In the genomic region with DNA sequence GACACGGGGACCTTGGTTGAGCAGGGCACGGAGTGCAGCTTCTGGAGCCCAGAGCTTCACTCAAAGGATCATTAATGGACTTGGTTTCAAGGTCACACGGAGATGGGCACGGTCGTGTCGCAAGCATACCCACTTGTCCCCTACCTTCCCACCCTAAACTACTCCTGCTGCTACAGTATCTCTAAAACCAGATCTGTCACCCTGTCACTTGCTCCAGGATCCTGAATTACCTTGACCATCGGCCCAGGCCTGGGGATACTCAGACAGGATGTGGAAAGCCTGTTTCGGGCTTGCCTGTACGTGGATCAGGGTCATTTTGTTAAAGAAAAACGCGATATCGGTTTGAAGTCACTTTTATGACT, we compare ENCODE assay signal across 13 mouse cellular contexts. TPM values are rescaled to one million over a fixed set of nuclear protein-coding genes. Genes with fewer than 3 reads are reported as not detected.
A peak's percentile ranks its signal among the peaks of the same experiment; 100 is the strongest.
DNase-seq lines count a peak whose midpoint lies in the region; ATAC-seq lines count a peak whose summit lies in the region.
"Had no signal": no experiment of that assay in that cellular context is flagged by ENCODE, and none has a peak within 500 bp of the region (broad histone marks: within the 10 kb centered on the region; RNA-seq: fewer than 3 reads in every experiment).

No protein-coding gene starts in this region.

- ATAC-seq in lung, embryonic 16.5 days (ENCODE audit: low read depth): no peak
- no peak for ATAC-seq in limb, embryonic 11.5 days (ENCODE audit: insufficient number of reproducible peaks, low FRiP score, low TSS enrichment, low read depth)
- ATAC-seq in stomach, embryonic 14.5 days (ENCODE audit: insufficient number of reproducible peaks, insufficient read depth, low FRiP score, low read depth): no peak
- no peak for ATAC-seq in midbrain, embryonic 11.5 days (ENCODE audit: low FRiP score)
- ATAC-seq: liver, postnatal 0 days had no signal

- H3K4me1 ChIP-seq in lung, embryonic 16.5 days (replicated peaks; ENCODE audit: control insufficient read depth, insufficient read depth, low read length): no peaks in the 10 kb centered on the region; the same call in 1 of the 2 replicates
- peaks cover 62% of the 10 kb centered on the region for H3K4me1 ChIP-seq in limb, embryonic 11.5 days (ENCODE audit: control insufficient read depth, insufficient read depth, low read length)
- H3K4me1 ChIP-seq in stomach, embryonic 14.5 days (ENCODE audit: control insufficient read depth, insufficient read depth, low read length): peaks cover 3% of the 10 kb centered on the region; the same call in 1 of the 2 replicates
- H3K4me1 ChIP-seq in midbrain, embryonic 11.5 days (ENCODE audit: control insufficient read depth, insufficient read depth, low read length): no peaks in the 10 kb centered on the region; the same call in 1 of the 2 replicates

- no peaks in the 10 kb centered on the region for H3K36me3 ChIP-seq in lung, embryonic 16.5 days (ENCODE audit: control insufficient read depth, insufficient read depth, low read length)
- peaks cover 2% of the 10 kb centered on the region; the same call in 1 of the 2 replicates for H3K36me3 ChIP-seq in limb, embryonic 11.5 days (ENCODE audit: control insufficient read depth, insufficient read depth, low read length)
- no peaks in the 10 kb centered on the region for H3K36me3 ChIP-seq in stomach, embryonic 14.5 days (ENCODE audit: control insufficient read depth, insufficient read depth, low read length)
- no peaks in the 10 kb centered on the region for H3K36me3 ChIP-seq in midbrain, embryonic 11.5 days (ENCODE audit: control insufficient read depth, insufficient read depth, low read length)
- H3K36me3 ChIP-seq: heart, embryonic 12.5 days had no signal

- DNase-seq in adrenal gland, postnatal 14 days: peak; percentile 34
- DNase-seq in adrenal gland, adult 8-10 months: no peak
- no peak for DNase-seq in lung, postnatal 36 days
- DNase-seq in limb, embryonic 11.5 days (ENCODE audit: low spot score): no peak
- DNase-seq in urinary bladder, postnatal 36 days (ENCODE audit: low spot score in 2 of 2): no peak
- DNase-seq in midbrain, embryonic 11.5 days (ENCODE audit: low spot score, missing footprints): no peak

- H3K27me3 ChIP-seq in lung, embryonic 16.5 days (ENCODE audit: control insufficient read depth, insufficient read depth, low read depth, low read length): peaks cover 64% of the 10 kb centered on the region
- H3K27me3 ChIP-seq in limb, embryonic 11.5 days (ENCODE audit: control insufficient read depth, insufficient read depth, low read length): no peaks in the 10 kb centered on the region
- H3K27me3 ChIP-seq in stomach, embryonic 14.5 days (ENCODE audit: control insufficient read depth, insufficient read depth, low read length): peaks cover 24% of the 10 kb centered on the region
- peaks cover 100% of the 10 kb centered on the region for H3K27me3 ChIP-seq in midbrain, embryonic 11.5 days (ENCODE audit: control insufficient read depth, insufficient read depth, low read length)

- 37% methylated on average over 12 of the region's 12 CpGs for WGBS in lung, embryonic 16.5 days
- 2% methylated on average over 12 of the region's 12 CpGs for WGBS in limb, embryonic 11.5 days
- WGBS in stomach, embryonic 14.5 days: 23% methylated on average over 12 of the region's 12 CpGs
- WGBS in midbrain, embryonic 11.5 days: 7% methylated on average over 12 of the region's 12 CpGs

- H3K9me3 ChIP-seq in lung, embryonic 16.5 days (ENCODE audit: control insufficient read depth, low read length): no peaks in the 10 kb centered on the region
- no peaks in the 10 kb centered on the region for H3K9me3 ChIP-seq in limb, embryonic 11.5 days (ENCODE audit: control insufficient read depth, low read length)
- H3K9me3 ChIP-seq in stomach, embryonic 14.5 days (ENCODE audit: control insufficient read depth, low read depth, low read length): no peaks in the 10 kb centered on the region
- no peaks in the 10 kb centered on the region for H3K9me3 ChIP-seq in midbrain, embryonic 11.5 days (ENCODE audit: control insufficient read depth, low read length)
- H3K9me3 ChIP-seq: heart, embryonic 12.5 days had no signal

- peak overlapping the region; percentile 47 for H3K4me3 ChIP-seq in lung, embryonic 16.5 days (ENCODE audit: low read length)
- H3K4me3 ChIP-seq in limb, embryonic 11.5 days (ENCODE audit: low read depth, low read length): peak overlapping the region; percentile 70
- H3K4me3 ChIP-seq in stomach, embryonic 14.5 days (ENCODE audit: low read depth, low read length): peak overlapping the region; percentile 47
- H3K4me3 ChIP-seq in midbrain, embryonic 11.5 days (ENCODE audit: low read depth, low read length): no peak overlapping the region
- H3K4me3 ChIP-seq: erythroblast, embryonic 14.5 days; heart, embryonic 12.5 days had no signal

- no peak overlapping the region for H3K27ac ChIP-seq in lung, embryonic 16.5 days (ENCODE audit: low read length)
- H3K27ac ChIP-seq in limb, embryonic 11.5 days (replicated peaks; ENCODE audit: low read depth, low read length): no peak overlapping the region
- peak overlapping the region; percentile 71; the same call in 1 of the 2 replicates for H3K27ac ChIP-seq in stomach, embryonic 14.5 days (ENCODE audit: low read length)
- no peak overlapping the region for H3K27ac ChIP-seq in midbrain, embryonic 11.5 days (ENCODE audit: low read depth, low read length)

- H3K4me2 ChIP-seq in lung, embryonic 16.5 days (ENCODE audit: low read depth, low read length): peak overlapping the region; percentile 62
- H3K4me2 ChIP-seq in limb, embryonic 11.5 days (ENCODE audit: low read depth, severe bottlenecking): peak overlapping the region; percentile 95
- peak overlapping the region; percentile 78 for H3K4me2 ChIP-seq in stomach, embryonic 14.5 days (replicated peaks; ENCODE audit: low read depth, low read length)
- H3K4me2 ChIP-seq in midbrain, embryonic 11.5 days: no peak overlapping the region

- H3K9ac ChIP-seq in lung, embryonic 16.5 days (ENCODE audit: low read length): peak overlapping the region; percentile 4; the same call in 1 of the 2 replicates
- H3K9ac ChIP-seq in limb, embryonic 11.5 days (ENCODE audit: low read length): peak overlapping the region; percentile 74
- H3K9ac ChIP-seq in stomach, embryonic 14.5 days (replicated peaks; ENCODE audit: low read depth, low read length): peak overlapping the region; percentile 18
- no peak overlapping the region for H3K9ac ChIP-seq in midbrain, embryonic 11.5 days (ENCODE audit: low read length)
- H3K9ac ChIP-seq: heart, embryonic 12.5 days; liver, postnatal 0 days had no signal

RNA-seq across cellular contexts. Expression of gene Hoxa6, which starts 1.1 kb away (rescaled TPM):
- total RNA-seq in adrenal gland, postnatal 14 days (2021): 3.7 and 5.9 TPM in 2 replicates
- 1 to 10 TPM; 3.6 to 9.5 (median 5.2) TPM for total RNA-seq in adrenal gland, adult 8-10 months (2022)
- polyA plus RNA-seq in lung, embryonic 16.5 days (2015; fragmentation: Nextera tagmentation; extraction: Ambion mirVana): 2.0 and 2.2 TPM in 2 replicates
- 3.5 and 4.6 TPM in 2 replicates for polyA plus RNA-seq in limb, embryonic 11.5 days (2014; fragmentation: Nextera tagmentation; extraction: Ambion mirVana)
- polyA plus RNA-seq in stomach, embryonic 14.5 days (2014; fragmentation: Nextera tagmentation; extraction: Ambion mirVana): 3.4 TPM in 2 replicates
- polyA plus RNA-seq in midbrain, embryonic 11.5 days (2014; fragmentation: Nextera tagmentation; extraction: Ambion mirVana): not detected in 2 replicates
- total RNA-seq: left cerebral cortex, adult 18-20 months had no signal
- polyA plus RNA-seq: erythroblast, embryonic 14.5 days; frontal cortex, adult 2 months; heart, embryonic 12.5 days; liver, postnatal 0 days had no signal

RNA-seq across cellular contexts. Expression of gene Hoxa3, which starts 3.5 kb away (rescaled TPM):
- 6.9 and 10.5 TPM in 2 replicates for total RNA-seq in adrenal gland, postnatal 14 days (2021)
- 1 to 10 TPM; 2.9 to 9.8 (median 6.8) TPM for total RNA-seq in adrenal gland, adult 8-10 months (2022)
- polyA plus RNA-seq in lung, embryonic 16.5 days (2015; fragmentation: Nextera tagmentation; extraction: Ambion mirVana): 6.6 and 7.6 TPM in 2 replicates
- 5.6 and 6.2 TPM in 2 replicates for polyA plus RNA-seq in limb, embryonic 11.5 days (2014; fragmentation: Nextera tagmentation; extraction: Ambion mirVana)
- polyA plus RNA-seq in stomach, embryonic 14.5 days (2014; fragmentation: Nextera tagmentation; extraction: Ambion mirVana): 15.5 and 16.0 TPM in 2 replicates
- 0.11 TPM in 1 of 2 replicates, not detected in the other for polyA plus RNA-seq in midbrain, embryonic 11.5 days (2014; fragmentation: Nextera tagmentation; extraction: Ambion mirVana)
- total RNA-seq: left cerebral cortex, adult 18-20 months had no signal
- polyA plus RNA-seq: erythroblast, embryonic 14.5 days; frontal cortex, adult 2 months had no signal

RNA-seq across cellular contexts. Expression of gene Gm28308, which starts 3.5 kb away (rescaled TPM):
- 1.3 and 1.4 TPM in 2 replicates for total RNA-seq in adrenal gland, postnatal 14 days (2021)
- total RNA-seq in adrenal gland, adult 8-10 months (2022): 1 to 10 TPM in 2 of 4 experiments, under 1 TPM in 2; 0.49 to 2.8 (median 1.4) TPM
- polyA plus RNA-seq in lung, embryonic 16.5 days (2015; fragmentation: Nextera tagmentation; extraction: Ambion mirVana): not detected in 2 replicates
- polyA plus RNA-seq in limb, embryonic 11.5 days (2014; fragmentation: Nextera tagmentation; extraction: Ambion mirVana): 1.1 and 1.3 TPM in 2 replicates
- polyA plus RNA-seq in stomach, embryonic 14.5 days (2014; fragmentation: Nextera tagmentation; extraction: Ambion mirVana): not detected in 2 replicates
- polyA plus RNA-seq in midbrain, embryonic 11.5 days (2014; fragmentation: Nextera tagmentation; extraction: Ambion mirVana): not detected in 2 replicates
- total RNA-seq: left cerebral cortex, adult 18-20 months had no signal
- polyA plus RNA-seq: erythroblast, embryonic 14.5 days; frontal cortex, adult 2 months; heart, embryonic 12.5 days; liver, postnatal 0 days had no signal

RNA-seq across cellular contexts. Expression of gene Hoxa5, which starts 5.3 kb away (rescaled TPM):
- total RNA-seq in adrenal gland, postnatal 14 days (2021): 25.8 and 26.3 TPM in 2 replicates
- 10 to 100 TPM; 10.8 to 15.6 (median 13.3) TPM for total RNA-seq in adrenal gland, adult 8-10 months (2022)
- polyA plus RNA-seq in lung, embryonic 16.5 days (2015; fragmentation: Nextera tagmentation; extraction: Ambion mirVana): 32.3 and 36.3 TPM in 2 replicates
- 11.0 and 11.3 TPM in 2 replicates for polyA plus RNA-seq in limb, embryonic 11.5 days (2014; fragmentation: Nextera tagmentation; extraction: Ambion mirVana)
- polyA plus RNA-seq in stomach, embryonic 14.5 days (2014; fragmentation: Nextera tagmentation; extraction: Ambion mirVana): 24.4 and 27.1 TPM in 2 replicates
- polyA plus RNA-seq in midbrain, embryonic 11.5 days (2014; fragmentation: Nextera tagmentation; extraction: Ambion mirVana): not detected in 2 replicates
- total RNA-seq: left cerebral cortex, adult 18-20 months had no signal
- polyA plus RNA-seq: erythroblast, embryonic 14.5 days; frontal cortex, adult 2 months had no signal

RNA-seq across cellular contexts. Expression of gene Hoxa7, which starts 12.0 kb away (rescaled TPM):
- total RNA-seq in adrenal gland, postnatal 14 days (2021): 20.9 and 22.2 TPM in 2 replicates
- total RNA-seq in adrenal gland, adult 8-10 months (2022): 10 to 100 TPM; 12.9 to 27.9 (median 19.1) TPM
- 5.8 and 6.9 TPM in 2 replicates for polyA plus RNA-seq in lung, embryonic 16.5 days (2015; fragmentation: Nextera tagmentation; extraction: Ambion mirVana)
- polyA plus RNA-seq in limb, embryonic 11.5 days (2014; fragmentation: Nextera tagmentation; extraction: Ambion mirVana): 14.7 and 16.2 TPM in 2 replicates
- 13.7 and 13.9 TPM in 2 replicates for polyA plus RNA-seq in stomach, embryonic 14.5 days (2014; fragmentation: Nextera tagmentation; extraction: Ambion mirVana)
- 0.14 TPM in 1 of 2 replicates, not detected in the other for polyA plus RNA-seq in midbrain, embryonic 11.5 days (2014; fragmentation: Nextera tagmentation; extraction: Ambion mirVana)
- total RNA-seq: left cerebral cortex, adult 18-20 months had no signal
- polyA plus RNA-seq: frontal cortex, adult 2 months; heart, embryonic 12.5 days had no signal
